Mouse (Mus musculus): ENCODE data around the gene Snapc2. TPM values are rescaled to one million over a fixed set of nuclear protein-coding genes. Genes with fewer than 3 reads are reported as not detected.

The Snapc2 gene
- 52.9 and 61.2 TPM in 2 replicates for polyA plus RNA-seq (2015; fragmentation: Nextera tagmentation; extraction: Ambion mirVana)

GRCm38 (mm10) chr8:4252934-4253841 lies at the start of gene Snapc2:
TSS of gene Snapc2 (plus strand) at chr8:4253080.

GRCm38 (mm10) chr8:4216791-4217621 lies 35.9 kb upstream of the Snapc2 start, which contains the start of gene Prr36:
TSS of gene Prr36 (minus strand) at chr8:4217459.

GRCm38 (mm10) chr8:4226739-4227347 lies 26.0 kb upstream of the Snapc2 start, which contains the start of gene Lrrc8e:
TSS of gene Lrrc8e (plus strand) at chr8:4226827.

GRCm38 (mm10) chr8:4238434-4239192 lies 14.3 kb upstream of the Snapc2 start, which contains the start of the genes Map2k7 and Gm49320:
TSS of gene Map2k7 (plus strand) at chr8:4238740.
TSS of gene Gm49320 (plus strand) at chr8:4238865.

GRCm38 (mm10) chr8:4247951-4248540 lies 4.8 kb upstream of the Snapc2 start, which contains the start of gene Tgfbr3l:
TSS of gene Tgfbr3l (plus strand) at chr8:4248214.

GRCm38 (mm10) chr8:4259125-4259804 lies 6.4 kb downstream of the Snapc2 start, which contains the start of gene Ctxn1:
TSS of gene Ctxn1 (minus strand) at chr8:4259274.

GRCm38 (mm10) chr8:4275275-4276110 lies 22.6 kb downstream of the Snapc2 start, which contains the start of gene Timm44:
TSS of gene Timm44 (minus strand) at chr8:4275913.

Other genes with a start within 250 kb of the Snapc2 start
- gene Cd209f, start 147.2 kb upstream of the Snapc2 start, polyA plus RNA-seq (2015; fragmentation: Nextera tagmentation; extraction: Ambion mirVana), result 0.18 and 0.24 TPM in 2 replicates
- gene Cd209g, start 119.0 kb upstream of the Snapc2 start, polyA plus RNA-seq (2015; fragmentation: Nextera tagmentation; extraction: Ambion mirVana), result not detected in 2 replicates
- 12.6 and 13.1 TPM in 2 replicates for gene Evi5l, start 86.5 kb upstream of the Snapc2 start, polyA plus RNA-seq (2015; fragmentation: Nextera tagmentation; extraction: Ambion mirVana)
- 0.60 and 0.71 TPM in 2 replicates for gene Prr36, start 35.6 kb upstream of the Snapc2 start, polyA plus RNA-seq (2015; fragmentation: Nextera tagmentation; extraction: Ambion mirVana)
- gene Lrrc8e, start 26.3 kb upstream of the Snapc2 start, polyA plus RNA-seq (2015; fragmentation: Nextera tagmentation; extraction: Ambion mirVana), result 14.7 and 18.2 TPM in 2 replicates
- gene Map2k7, start 14.3 kb upstream of the Snapc2 start, polyA plus RNA-seq (2015; fragmentation: Nextera tagmentation; extraction: Ambion mirVana), result 17.9 and 20.7 TPM in 2 replicates
- 0.60 and 0.77 TPM in 2 replicates for gene Gm49320, start 14.2 kb upstream of the Snapc2 start, polyA plus RNA-seq (2015; fragmentation: Nextera tagmentation; extraction: Ambion mirVana)
- 1.5 and 2.2 TPM in 2 replicates for gene Tgfbr3l, start 4.9 kb upstream of the Snapc2 start, polyA plus RNA-seq (2015; fragmentation: Nextera tagmentation; extraction: Ambion mirVana)
- 147 and 153 TPM in 2 replicates for gene Ctxn1, start 6.2 kb downstream of the Snapc2 start, polyA plus RNA-seq (2015; fragmentation: Nextera tagmentation; extraction: Ambion mirVana)
- 34.3 and 36.8 TPM in 2 replicates for gene Timm44, start 22.8 kb downstream of the Snapc2 start, polyA plus RNA-seq (2015; fragmentation: Nextera tagmentation; extraction: Ambion mirVana)
- gene Ccl25, start 72.1 kb downstream of the Snapc2 start, polyA plus RNA-seq (2015; fragmentation: Nextera tagmentation; extraction: Ambion mirVana), result 5.0 and 5.4 TPM in 2 replicates
- gene Elavl1, start 72.3 kb downstream of the Snapc2 start, polyA plus RNA-seq (2015; fragmentation: Nextera tagmentation; extraction: Ambion mirVana), result 96.2 and 126 TPM in 2 replicates
- gene Cers4, start 239.9 kb downstream of the Snapc2 start, polyA plus RNA-seq (2015; fragmentation: Nextera tagmentation; extraction: Ambion mirVana), result 23.7 and 26.1 TPM in 2 replicates